ENCODE assay signal across 9 mouse cellular contexts in the genomic region with DNA sequence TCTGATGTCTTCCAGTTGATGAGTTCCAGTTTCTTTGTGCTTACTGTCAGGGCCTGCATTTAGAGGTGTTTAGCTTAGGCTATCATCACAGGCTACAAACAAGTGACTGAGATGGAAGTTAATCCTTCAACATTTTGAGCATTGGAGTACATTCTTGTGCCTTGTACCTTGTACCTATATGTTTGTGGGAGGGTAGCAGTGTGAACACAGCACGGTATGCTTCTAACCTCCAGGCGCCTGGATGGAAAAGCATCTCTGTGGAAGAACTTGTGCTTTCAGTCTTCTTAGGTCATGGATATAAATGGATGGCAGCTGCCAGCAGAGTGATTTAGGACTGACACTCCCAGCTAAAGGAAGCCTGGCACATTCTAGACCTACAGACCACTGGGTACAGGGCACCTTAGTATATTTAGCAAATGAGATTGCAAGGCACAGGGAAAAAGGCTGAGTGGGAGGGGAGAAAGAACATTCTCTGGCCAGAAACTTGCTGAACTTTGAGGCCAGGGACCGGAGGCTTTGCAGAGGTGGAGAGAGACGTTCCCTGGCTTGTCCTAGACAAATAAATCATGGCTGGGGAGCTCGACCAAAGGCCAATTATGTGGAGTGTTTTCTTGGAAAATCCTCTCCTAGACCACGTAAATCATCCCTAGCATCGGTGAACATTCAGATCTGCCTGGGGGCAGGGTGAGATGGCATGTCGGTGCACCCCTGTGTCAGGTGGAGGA.
DNase-seq lines count a peak whose midpoint lies in the region; ATAC-seq lines count a peak whose summit lies in the region.
"Had no signal": no experiment of that assay in that cellular context is flagged by ENCODE, and none has a peak within 500 bp of the region (broad histone marks: within the 10 kb centered on the region; RNA-seq: fewer than 3 reads in every experiment).

No protein-coding gene starts in this region.

- no peak overlapping the region for H3K9ac ChIP-seq in kidney, embryonic 14.5 days (ENCODE audit: low read depth, low read length)

- no peaks in the 10 kb centered on the region for H3K27me3 ChIP-seq in kidney, embryonic 14.5 days (ENCODE audit: control insufficient read depth, insufficient read depth, low read length)

- no peaks in the 10 kb centered on the region for H3K36me3 ChIP-seq in kidney, embryonic 14.5 days (ENCODE audit: control insufficient read depth, insufficient read depth, low read length)

- no peak overlapping the region for H3K4me2 ChIP-seq in kidney, embryonic 14.5 days (replicated peaks; ENCODE audit: low read depth, low read length)

- peak; percentile 79 for ATAC-seq in kidney, embryonic 14.5 days (ENCODE audit: low FRiP score, low TSS enrichment)

- no peak overlapping the region for H3K4me3 ChIP-seq in kidney, embryonic 14.5 days (ENCODE audit: low read length)

- peaks cover 9% of the 10 kb centered on the region; the same call in 1 of the 2 replicates for H3K4me1 ChIP-seq in kidney, embryonic 14.5 days (ENCODE audit: control insufficient read depth, insufficient read depth, low read length)

- WGBS in kidney, embryonic 14.5 days: 25% methylated on average over 8 of the region's 8 CpGs

- DNase-seq in testis, postnatal 14 days (ENCODE audit: low spot score): peak; percentile 14
- DNase-seq in testis, postnatal 10 days (ENCODE audit: low spot score): no peak
- peak; percentile 18 for DNase-seq in forelimb bud, embryonic 11.5 days (ENCODE audit: low read depth, low spot score)
- DNase-seq in yolk sac, embryonic 10.5 days (ENCODE audit: low spot score): peak; percentile 36
- no peak for DNase-seq in layer of hippocampus, postnatal 10 days (ENCODE audit: low spot score in 2 of 2)
- no peak for DNase-seq in layer of hippocampus, adult 11-12 months (ENCODE audit: low spot score)
- DNase-seq: heart, adult 18-20 months; lung, postnatal 14 days had no signal

- H3K27ac ChIP-seq in kidney, embryonic 14.5 days (ENCODE audit: low read depth, low read length): 0 out of 2 replicates have a peak overlapping the region, but pooled peaks have one; percentile 37

- no peaks in the 10 kb centered on the region for H3K9me3 ChIP-seq in kidney, embryonic 14.5 days (ENCODE audit: control insufficient read depth, low read length)

Comparison
In these comparisons a context has a peak if more than half of its experiments do, and no peak if none do; other contexts are left out.
1. DNase-seq: peak in testis, postnatal 14 days (single experiment), forelimb bud, embryonic 11.5 days (single experiment) and yolk sac, embryonic 10.5 days (single experiment); none in testis, postnatal 10 days (single experiment), layer of hippocampus, postnatal 10 days (0 of 2) and layer of hippocampus, adult 11-12 months (single experiment).